Comparison of ENCODE assay signal across 25 mouse cellular contexts in the genomic region with DNA sequence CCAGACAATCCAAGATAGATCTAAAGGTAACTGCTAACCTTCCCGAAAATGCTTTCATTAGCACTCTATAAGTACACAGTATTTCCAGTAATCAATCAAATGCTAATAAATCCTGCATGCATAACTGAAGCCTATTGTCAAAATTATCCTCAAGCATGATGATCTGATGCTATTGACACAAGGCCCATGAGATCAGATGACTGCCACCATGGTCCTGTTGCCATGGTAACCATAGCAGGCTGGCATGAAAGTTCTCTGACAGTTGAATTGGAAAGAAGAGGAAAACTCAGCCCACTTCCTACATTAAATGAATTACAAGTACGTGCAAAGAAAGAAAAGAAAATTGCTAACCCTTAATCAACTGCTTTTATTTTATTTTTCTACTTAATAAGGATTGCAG.
A peak's percentile ranks its signal among the peaks of the same experiment; 100 is the strongest.
DNase-seq lines count a peak whose midpoint lies in the region; ATAC-seq and TF ChIP-seq lines count a peak whose summit lies in the region.
"Had no signal": no experiment of that assay in that cellular context is flagged by ENCODE, and none has a peak within 500 bp of the region (broad histone marks: within the 10 kb centered on the region; RNA-seq: fewer than 3 reads in every experiment).

No protein-coding gene starts in this region.

- H3K27ac ChIP-seq in forebrain, embryonic 14.5 days (ENCODE audit: low read depth, low read length) = no peak overlapping the region
- H3K27ac ChIP-seq in forebrain, embryonic 10.5 days = no peak overlapping the region
- H3K27ac ChIP-seq in hindbrain, postnatal 0 days = no peak overlapping the region
- no peak overlapping the region for H3K27ac ChIP-seq in hindbrain, embryonic 12.5 days
- no peak overlapping the region for H3K27ac ChIP-seq in midbrain, postnatal 0 days (ENCODE audit: low read depth, low read length)
- no peak overlapping the region for H3K27ac ChIP-seq in heart, embryonic 12.5 days (ENCODE audit: poor library complexity, severe bottlenecking)
- H3K27ac ChIP-seq: embryonic facial prominence, embryonic 13.5 days; limb, embryonic 12.5 days; macrophage; midbrain, embryonic 12.5 days had no signal

- WGBS in forebrain, embryonic 14.5 days = 34% methylated on average over 2 of the region's 2 CpGs
- 64% methylated on average over 2 of the region's 2 CpGs for WGBS in forebrain, embryonic 10.5 days
- 27% methylated on average over 2 of the region's 2 CpGs for WGBS in hindbrain, postnatal 0 days
- 40% methylated on average over 2 of the region's 2 CpGs for WGBS in hindbrain, embryonic 12.5 days
- 44% methylated on average over 2 of the region's 2 CpGs for WGBS in midbrain, postnatal 0 days
- 71% methylated on average over 2 of the region's 2 CpGs for WGBS in heart, embryonic 12.5 days

- no peak overlapping the region for H3K4me2 ChIP-seq in forebrain, embryonic 14.5 days (ENCODE audit: low read length)
- no peak overlapping the region for H3K4me2 ChIP-seq in hindbrain, postnatal 0 days (ENCODE audit: low read depth, low read length)
- no peak overlapping the region for H3K4me2 ChIP-seq in hindbrain, embryonic 12.5 days (replicated peaks)
- no peak overlapping the region for H3K4me2 ChIP-seq in midbrain, postnatal 0 days (ENCODE audit: low read depth, low read length, poor library complexity, severe bottlenecking)
- H3K4me2 ChIP-seq in heart, embryonic 12.5 days = no peak overlapping the region
- H3K4me2 ChIP-seq: embryonic facial prominence, embryonic 13.5 days; limb, embryonic 12.5 days; liver, embryonic 11.5 days; midbrain, embryonic 12.5 days had no signal

- no peak overlapping the region for H3K4me3 ChIP-seq in forebrain, embryonic 14.5 days (ENCODE audit: low read depth, low read length)
- no peak overlapping the region for H3K4me3 ChIP-seq in forebrain, embryonic 10.5 days
- no peak overlapping the region for H3K4me3 ChIP-seq in hindbrain, postnatal 0 days (ENCODE audit: low read length)
- no peak overlapping the region for H3K4me3 ChIP-seq in hindbrain, embryonic 12.5 days
- no peak overlapping the region for H3K4me3 ChIP-seq in midbrain, postnatal 0 days (ENCODE audit: low read depth, low read length)
- no peak overlapping the region for H3K4me3 ChIP-seq in heart, embryonic 12.5 days
- H3K4me3 ChIP-seq: embryonic facial prominence, embryonic 13.5 days; erythroblast, embryonic 14.5 days; limb, embryonic 12.5 days; midbrain, embryonic 12.5 days had no signal

- DNase-seq in forebrain, embryonic 14.5 days (ENCODE audit: low spot score) = peak; percentile 70
- DNase-seq in forebrain, embryonic 10.5 days (ENCODE audit: extremely low spot score, low spot score) = no peak
- DNase-seq in hindbrain, postnatal 0 days (ENCODE audit: low spot score) = peak; percentile 64
- peak; percentile 68 for DNase-seq in brain, adult 2 months (ENCODE audit: low read depth, low spot score)
- DNase-seq in midbrain, postnatal 0 days (ENCODE audit: low spot score) = peak; percentile 65
- DNase-seq: adrenal gland, postnatal 14 days; cerebellum, adult 11 months; cerebellum, postnatal 14 days; heart, postnatal 4 days; kidney, adult 18-20 months; kidney, postnatal 10 days; liver, postnatal 0 days; thymus, adult 18-20 months; thymus, postnatal 4 days had no signal

- no peaks in the 10 kb centered on the region for H3K27me3 ChIP-seq in forebrain, embryonic 14.5 days (replicated peaks; ENCODE audit: control insufficient read depth, insufficient read depth, low read length)
- H3K27me3 ChIP-seq in forebrain, embryonic 10.5 days (ENCODE audit: poor library complexity, severe bottlenecking) = no peaks in the 10 kb centered on the region
- no peaks in the 10 kb centered on the region for H3K27me3 ChIP-seq in hindbrain, postnatal 0 days (ENCODE audit: insufficient read depth, low read length)
- H3K27me3 ChIP-seq in hindbrain, embryonic 12.5 days = no peaks in the 10 kb centered on the region
- H3K27me3 ChIP-seq in midbrain, postnatal 0 days (ENCODE audit: insufficient read depth, low read length) = no peaks in the 10 kb centered on the region
- no peaks in the 10 kb centered on the region for H3K27me3 ChIP-seq in heart, embryonic 12.5 days (replicated peaks)
- H3K27me3 ChIP-seq: embryonic facial prominence, embryonic 13.5 days; limb, embryonic 12.5 days; midbrain, embryonic 12.5 days had no signal

- no peaks in the 10 kb centered on the region for H3K36me3 ChIP-seq in forebrain, embryonic 14.5 days (ENCODE audit: control insufficient read depth, insufficient read depth, low read length)
- no peaks in the 10 kb centered on the region for H3K36me3 ChIP-seq in forebrain, embryonic 10.5 days (replicated peaks)
- H3K36me3 ChIP-seq in hindbrain, postnatal 0 days (ENCODE audit: insufficient read depth, low read length) = no peaks in the 10 kb centered on the region
- no peaks in the 10 kb centered on the region for H3K36me3 ChIP-seq in hindbrain, embryonic 12.5 days
- H3K36me3 ChIP-seq in midbrain, postnatal 0 days (ENCODE audit: insufficient read depth, low read length) = no peaks in the 10 kb centered on the region; the same call in 1 of the 2 replicates
- no peaks in the 10 kb centered on the region for H3K36me3 ChIP-seq in heart, embryonic 12.5 days
- H3K36me3 ChIP-seq: embryonic facial prominence, embryonic 13.5 days; limb, embryonic 12.5 days; midbrain, embryonic 12.5 days had no signal

- ATAC-seq in forebrain, embryonic 14.5 days = no peak
- no peak for ATAC-seq in hindbrain, postnatal 0 days
- no peak for ATAC-seq in hindbrain, embryonic 12.5 days (ENCODE audit: low FRiP score)
- ATAC-seq in midbrain, postnatal 0 days (ENCODE audit: low FRiP score) = 0 out of 2 replicates have a peak, but pooled peaks have one; percentile 41
- ATAC-seq in heart, embryonic 12.5 days (ENCODE audit: insufficient number of reproducible peaks, low FRiP score) = no peak
- ATAC-seq: CD4-positive, CD25-positive, alpha-beta regulatory T cell, adult 4 months; inflammation-experienced regulatory T-cells, adult 6 months; liver, postnatal 0 days; lung, postnatal 0 days had no signal

- H3K4me1 ChIP-seq in forebrain, embryonic 14.5 days (ENCODE audit: control insufficient read depth, insufficient read depth, low read length) = peaks cover 3% of the 10 kb centered on the region; the same call in 1 of the 2 replicates
- H3K4me1 ChIP-seq in forebrain, embryonic 10.5 days = peaks cover 10% of the 10 kb centered on the region; the same call in 1 of the 2 replicates
- no peaks in the 10 kb centered on the region for H3K4me1 ChIP-seq in hindbrain, postnatal 0 days (ENCODE audit: insufficient read depth, low read length)
- H3K4me1 ChIP-seq in hindbrain, embryonic 12.5 days = 0 out of 2 replicates have a peak, but pooled peaks cover 4% of the 10 kb centered on the region
- H3K4me1 ChIP-seq in midbrain, postnatal 0 days (ENCODE audit: insufficient read depth, low read length) = peaks cover 4% of the 10 kb centered on the region; the same call in 1 of the 2 replicates
- H3K4me1 ChIP-seq in heart, embryonic 12.5 days (replicated peaks) = no peaks in the 10 kb centered on the region
- H3K4me1 ChIP-seq: embryonic facial prominence, embryonic 13.5 days; limb, embryonic 12.5 days had no signal

- TF ChIP-seq CTCF in hindbrain, postnatal 0 days (IDR thresholded peaks at IDR 0.05; ENCODE audit: low read depth) = no peak
- TF ChIP-seq CTCF in midbrain, postnatal 0 days (IDR thresholded peaks at IDR 0.05) = no peak

- H3K9ac ChIP-seq in forebrain, embryonic 14.5 days (ENCODE audit: low read length) = no peak overlapping the region
- H3K9ac ChIP-seq in hindbrain, postnatal 0 days (replicated peaks; ENCODE audit: low read length) = no peak overlapping the region
- H3K9ac ChIP-seq in hindbrain, embryonic 12.5 days = no peak overlapping the region
- H3K9ac ChIP-seq in midbrain, postnatal 0 days (replicated peaks; ENCODE audit: low read length, poor library complexity, severe bottlenecking) = no peak overlapping the region
- no peak overlapping the region for H3K9ac ChIP-seq in heart, embryonic 12.5 days
- H3K9ac ChIP-seq: embryonic facial prominence, embryonic 13.5 days; limb, embryonic 12.5 days; liver, postnatal 0 days; midbrain, embryonic 12.5 days had no signal

- no peaks in the 10 kb centered on the region for H3K9me3 ChIP-seq in forebrain, embryonic 14.5 days (replicated peaks; ENCODE audit: control insufficient read depth, low read length)
- no peaks in the 10 kb centered on the region for H3K9me3 ChIP-seq in forebrain, embryonic 10.5 days
- H3K9me3 ChIP-seq in hindbrain, postnatal 0 days (ENCODE audit: low read length) = no peaks in the 10 kb centered on the region
- H3K9me3 ChIP-seq in hindbrain, embryonic 12.5 days (replicated peaks) = no peaks in the 10 kb centered on the region
- H3K9me3 ChIP-seq in midbrain, postnatal 0 days (ENCODE audit: low read length) = no peaks in the 10 kb centered on the region
- H3K9me3 ChIP-seq in heart, embryonic 12.5 days (replicated peaks) = no peaks in the 10 kb centered on the region
- H3K9me3 ChIP-seq: embryonic facial prominence, embryonic 13.5 days; limb, embryonic 12.5 days; midbrain, embryonic 12.5 days had no signal
